Mouse (Mus musculus) B cell, adult 2 months (primary cell): ENCODE results near the gene Alg9.

Source experiments
- DNase-seq, 2 experiments: peaks; one replicate each; pipeline ENCODE4 v3.0.0; 2022

Alg9 gene

DNA sequence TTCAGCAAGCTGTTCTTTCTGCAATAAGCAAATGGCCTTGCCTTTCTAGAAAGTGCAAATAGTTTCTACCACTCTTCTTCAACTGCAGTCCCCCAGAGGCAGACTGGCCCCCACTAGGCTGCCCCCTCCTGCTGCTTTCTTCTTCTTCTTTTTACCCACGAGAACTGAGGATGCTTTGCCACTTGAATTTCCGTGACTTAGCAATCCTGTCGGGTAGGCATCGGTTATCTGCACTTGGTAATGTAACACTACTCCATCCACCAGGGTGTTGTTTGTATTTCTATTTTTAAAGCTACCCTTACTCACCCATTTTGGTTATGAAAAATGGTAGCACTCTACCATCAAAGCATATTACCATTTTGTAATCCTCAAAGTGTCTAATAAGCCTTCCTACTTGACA lies 115.1 kb downstream of the Alg9 start:
- DNase-seq, result no peak

DNA sequence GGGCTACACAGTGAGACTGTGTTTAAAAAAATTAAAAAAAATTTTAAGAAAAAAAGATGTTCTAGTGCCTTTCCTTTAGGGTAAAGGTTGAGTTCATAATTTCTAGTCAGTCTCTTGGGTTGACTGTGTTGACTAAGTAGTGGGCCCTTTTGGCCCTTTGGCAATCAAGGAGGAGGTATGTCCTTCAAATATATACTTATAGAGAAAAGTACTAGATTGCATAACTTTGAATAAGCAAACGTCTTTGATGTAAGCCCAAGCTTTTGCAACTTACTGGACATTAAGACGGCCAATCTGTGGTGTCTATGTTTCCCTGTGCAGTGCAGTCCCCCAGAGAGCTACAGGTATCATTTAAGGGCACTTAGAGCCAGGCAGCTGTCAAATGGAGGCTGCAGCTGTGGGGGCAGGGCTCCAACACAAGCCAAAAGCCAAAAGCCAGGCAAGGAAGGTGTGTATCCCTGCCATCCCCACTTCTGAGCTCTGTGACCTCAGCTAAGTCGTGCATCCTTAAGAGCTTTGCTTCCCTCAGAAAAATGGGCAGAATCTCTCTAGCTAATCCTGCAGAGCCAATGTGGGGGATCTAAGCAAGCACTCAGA lies 115.8 kb downstream of the Alg9 start:
- DNase-seq, result no peak
